Mouse (Mus musculus) limb, embryonic 10.5 days (tissue): ENCODE data around the gene Tns2. TPM values are rescaled to one million over a fixed set of nuclear protein-coding genes. Genes with fewer than 3 reads are reported as not detected.
A peak's percentile ranks its signal among the peaks of the same experiment; 100 is the strongest.
"Not testable (repeated sequence)": the region's sequence is repeated elsewhere in the genome, so short reads cannot be mapped to it uniquely, and the experiment has no call there.

Source experiments
- DNase-seq: peaks from one replicate; pipeline ENCODE4 v3.0.0-alpha.2; 2017; ENCODE audit warnings: low spot score
- H3K27ac ChIP-seq: fragments of 300-500 bp; sonication (generic); 2 replicates; pipeline ENCODE4 v1.5.1; 2016; ENCODE audit warnings: mild to moderate bottlenecking
- H3K27me3 ChIP-seq: fragments of 300-500 bp; sonication (generic); 2 replicates; pipeline ENCODE4 v1.6.1; 2016; ENCODE audit warnings: low read depth, mild to moderate bottlenecking; ENCODE audit not compliant: poor library complexity, severe bottlenecking
- H3K36me3 ChIP-seq: fragments of 300-500 bp; sonication (generic); 2 replicates; pipeline ENCODE4 v1.6.1; 2016; ENCODE audit warnings: mild to moderate bottlenecking, moderate library complexity
- H3K4me1 ChIP-seq: fragments of 300-500 bp; sonication (generic); 2 replicates; pipeline ENCODE4 v1.6.1; 2016
- H3K4me3 ChIP-seq: fragments of 300-500 bp; sonication (generic); 2 replicates; pipeline ENCODE4 v1.5.1; 2016; ENCODE audit warnings: mild to moderate bottlenecking, moderate library complexity
- H3K9me3 ChIP-seq: fragments of 300-500 bp; sonication (generic); replicated peaks from 2 replicates; pipeline ENCODE4 v1.6.1; 2016; ENCODE audit warnings: mild to moderate bottlenecking
- WGBS: fragments of 180-500 bp; shearing (Covaris S2); methylation state at CpG from one replicate; pipeline ENCODE4 v1.1.7; 2016; 5-methylcytosine and 5-hydroxymethylcytosine counted together
- polyA plus RNA-seq: library from polyadenylated mRNA; unstranded; fragments of >200 nt; fragmentation: Nextera tagmentation; extraction: Ambion mirVana; gene quantifications from 2 replicates; pipeline ENCODE4 v1.2.1, GENCODE M21; 2016

Tns2 gene
- polyA plus RNA-seq, 1 experiment from 2014 or later: 13.0 TPM

- Histone ChIP-seq H3K4me3 (no peak overlapping the region), H3K9me3 (no peaks in the 10 kb centered on the region), H3K4me1 (peaks cover 16% of the 10 kb centered on the region), H3K27ac (no peak overlapping the region), H3K27me3 (no peaks in the 10 kb centered on the region), H3K36me3 (peaks cover 68% of the 10 kb centered on the region)
- no peak for DNase-seq
- 89% methylated on average over 4 of the region's 4 CpGs for WGBS
Measured at GRCm38 (mm10) chr15:102079221-102079620, 21.0 kb upstream of the Tns2 start.

- H3K9me3 ChIP-seq, H3K27ac ChIP-seq, H3K4me3 ChIP-seq, H3K27me3 ChIP-seq, DNase-seq: not testable (repeated sequence)
- peaks cover 75% of the 10 kb centered on the region for H3K36me3 ChIP-seq
- WGBS: 86% methylated on average over 8 of the region's 8 CpGs
- peaks cover 14% of the 10 kb centered on the region for H3K4me1 ChIP-seq
Measured at GRCm38 (mm10) chr15:102079924-102080323, 20.3 kb upstream of the Tns2 start.

GRCm38 (mm10) chr15:102080429-102080828, 19.8 kb upstream of the Tns2 start:
- H3K4me3 ChIP-seq: no peak overlapping the region
- H3K36me3 ChIP-seq: peaks cover 77% of the 10 kb centered on the region
- H3K27ac ChIP-seq: no peak overlapping the region
- H3K27me3 ChIP-seq: no peaks in the 10 kb centered on the region
- H3K4me1 ChIP-seq: peaks cover 9% of the 10 kb centered on the region
- DNase-seq: no peak
- H3K9me3 ChIP-seq: no peaks in the 10 kb centered on the region
- 82% methylated on average over 2 of the region's 2 CpGs for WGBS

- no peak overlapping the region for H3K4me3 ChIP-seq
- no peak for DNase-seq
- H3K27ac ChIP-seq: no peak overlapping the region
- peaks cover 92% of the 10 kb centered on the region for H3K36me3 ChIP-seq
- H3K27me3 ChIP-seq: no peaks in the 10 kb centered on the region
- H3K9me3 ChIP-seq: no peaks in the 10 kb centered on the region
- H3K4me1 ChIP-seq: no peaks in the 10 kb centered on the region
- 92% methylated on average over 4 of the region's 4 CpGs for WGBS
Measured at GRCm38 (mm10) chr15:102082148-102082547, 18.1 kb upstream of the Tns2 start.

- H3K4me1 ChIP-seq: no peaks in the 10 kb centered on the region
- peaks cover 94% of the 10 kb centered on the region for H3K36me3 ChIP-seq
- no peak overlapping the region for H3K4me3 ChIP-seq
- WGBS: 90% methylated on average over 4 of the region's 4 CpGs
- no peak for DNase-seq
- no peaks in the 10 kb centered on the region for H3K9me3 ChIP-seq
- no peak overlapping the region for H3K27ac ChIP-seq
- no peaks in the 10 kb centered on the region for H3K27me3 ChIP-seq
Measured at GRCm38 (mm10) chr15:102083028-102083427, 17.2 kb upstream of the Tns2 start.

- no peaks in the 10 kb centered on the region for H3K9me3 ChIP-seq
- DNase-seq: no peak
- H3K36me3 ChIP-seq: peaks cover 100% of the 10 kb centered on the region
- H3K27ac ChIP-seq: no peak overlapping the region
- WGBS: 86% methylated on average over 12 of the region's 12 CpGs
- no peaks in the 10 kb centered on the region for H3K4me1 ChIP-seq
- H3K4me3 ChIP-seq: no peak overlapping the region
- H3K27me3 ChIP-seq: no peaks in the 10 kb centered on the region
Measured at GRCm38 (mm10) chr15:102089914-102090585, 10.2 kb upstream of the Tns2 start.

- Histone ChIP-seq H3K36me3 (peaks cover 100% of the 10 kb centered on the region), H3K27ac (no peak overlapping the region), H3K4me3 (no peak overlapping the region), H3K9me3 (no peaks in the 10 kb centered on the region), H3K4me1 (no peaks in the 10 kb centered on the region), H3K27me3 (no peaks in the 10 kb centered on the region)
- DNase-seq: no peak
- 88% methylated on average over 12 of the region's 12 CpGs for WGBS
Measured at GRCm38 (mm10) chr15:102091063-102091679, 9.0 kb upstream of the Tns2 start.

GRCm38 (mm10) chr15:102091688-102092087, 8.5 kb upstream of the Tns2 start:
- Histone ChIP-seq H3K36me3 (peaks cover 100% of the 10 kb centered on the region), H3K4me1 (no peaks in the 10 kb centered on the region), H3K27ac (no peak overlapping the region), H3K4me3 (no peak overlapping the region), H3K9me3 (no peaks in the 10 kb centered on the region), H3K27me3 (no peaks in the 10 kb centered on the region)
- DNase-seq: no peak
- WGBS: 96% methylated on average over 1 of the region's 1 CpGs

GRCm38 (mm10) chr15:102092222-102092621, 8.0 kb upstream of the Tns2 start:
- H3K27me3 ChIP-seq: no peaks in the 10 kb centered on the region
- peaks cover 2% of the 10 kb centered on the region for H3K4me1 ChIP-seq
- H3K9me3 ChIP-seq: no peaks in the 10 kb centered on the region
- peaks cover 99% of the 10 kb centered on the region for H3K36me3 ChIP-seq
- 94% methylated on average over 4 of the region's 4 CpGs for WGBS
- H3K27ac ChIP-seq: no peak overlapping the region
- H3K4me3 ChIP-seq: no peak overlapping the region
- no peak for DNase-seq

- DNase-seq: no peak
- no peak overlapping the region for H3K27ac ChIP-seq
- H3K4me1 ChIP-seq: peaks cover 21% of the 10 kb centered on the region
- H3K4me3 ChIP-seq: no peak overlapping the region
- H3K27me3 ChIP-seq: no peaks in the 10 kb centered on the region
- peaks cover 93% of the 10 kb centered on the region for H3K36me3 ChIP-seq
- WGBS: 46% methylated on average over 2 of the region's 2 CpGs
- no peaks in the 10 kb centered on the region for H3K9me3 ChIP-seq
Measured at GRCm38 (mm10) chr15:102094157-102094556, 6.1 kb upstream of the Tns2 start.

GRCm38 (mm10) chr15:102094988-102095387, 5.2 kb upstream of the Tns2 start:
- 89% methylated on average over 16 of the region's 16 CpGs for WGBS
- peaks cover 85% of the 10 kb centered on the region for H3K36me3 ChIP-seq
- DNase-seq: no peak
- H3K4me1 ChIP-seq: peaks cover 29% of the 10 kb centered on the region
- no peak overlapping the region for H3K4me3 ChIP-seq
- no peaks in the 10 kb centered on the region for H3K9me3 ChIP-seq
- no peak overlapping the region for H3K27ac ChIP-seq
- no peaks in the 10 kb centered on the region for H3K27me3 ChIP-seq

GRCm38 (mm10) chr15:102097147-102097915, 2.9 kb upstream of the Tns2 start:
- WGBS: 82% methylated on average over 8 of the region's 8 CpGs
- Histone ChIP-seq H3K27me3 (no peaks in the 10 kb centered on the region), H3K9me3 (no peaks in the 10 kb centered on the region), H3K27ac (0 out of 2 replicates have a peak overlapping the region, but pooled peaks have one; percentile 59), H3K4me1 (peaks cover 53% of the 10 kb centered on the region), H3K36me3 (peaks cover 62% of the 10 kb centered on the region), H3K4me3 (no peak overlapping the region)
- DNase-seq: no peak

GRCm38 (mm10) chr15:102097991-102098555, 2.1 kb upstream of the Tns2 start:
- WGBS: 29% methylated on average over 5 of the region's 5 CpGs
- DNase-seq: no peak
- Histone ChIP-seq H3K27me3 (no peaks in the 10 kb centered on the region), H3K27ac (peak overlapping the region; percentile 59), H3K36me3 (peaks cover 54% of the 10 kb centered on the region), H3K4me3 (no peak overlapping the region), H3K9me3 (no peaks in the 10 kb centered on the region), H3K4me1 (peaks cover 60% of the 10 kb centered on the region)
